Mouse (Mus musculus) left cerebral cortex, adult 18-20 months (tissue): Measurements from ENCODE around the gene Pisd. TPM values are rescaled to one million over a fixed set of nuclear protein-coding genes. Genes with fewer than 3 reads are reported as not detected.
"Not testable (repeated sequence)": the region's sequence is repeated elsewhere in the genome, so short reads cannot be mapped to it uniquely, and the experiment has no call there.

Source experiments
- DNase-seq, 2 experiments: peaks; one replicate each; pipeline ENCODE4 v3.0.0; 2021 to 2022; ENCODE audit warnings: low spot score in 2 of 2, mixed read lengths in 1 of 2
- total RNA-seq, 2 experiments: library from RNA; stranded (reverse); gene quantifications; 2 replicates each; pipeline ENCODE4 v1.2.3; 2021

Pisd gene
- total RNA-seq, 2 experiments from 2014 or later: 61.4 to 65.8 TPM

- DNase-seq: peak; percentile 56 to 57
Observed at GRCm38 (mm10) chr5:32747650-32748375, 37.6 kb downstream of the Pisd start.

- peak; percentile 44 to 55 for DNase-seq
Observed at GRCm38 (mm10) chr5:32745705-32746655, 39.5 kb downstream of the Pisd start.

GRCm38 (mm10) chr5:32742149-32742548 is 43.3 kb downstream of the Pisd start:
- DNase-seq: peak; percentile 81 to 87

GRCm38 (mm10) chr5:32741377-32741776 is 44.1 kb downstream of the Pisd start:
- peak; percentile 43 to 69 for DNase-seq

DNA sequence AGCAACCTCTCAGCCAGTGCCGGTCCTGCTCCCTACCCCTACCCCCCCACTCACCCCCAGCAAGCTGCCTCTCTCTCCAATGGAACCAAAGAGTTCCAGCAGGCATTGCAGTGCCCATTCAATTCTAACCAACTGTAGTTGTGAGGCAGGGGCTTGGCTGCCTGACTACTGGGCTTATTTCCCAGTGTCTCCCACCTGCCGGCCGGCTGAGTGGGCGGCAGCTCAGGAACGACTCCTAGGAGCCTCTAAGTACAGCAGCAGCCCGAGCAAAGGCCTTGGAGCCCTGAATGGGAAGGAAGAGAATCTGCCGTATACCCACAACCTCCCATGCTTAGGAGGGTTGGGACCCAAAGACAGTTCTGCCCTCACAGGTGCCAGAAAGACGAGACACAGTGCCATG is 44.6 kb downstream of the Pisd start:
- DNase-seq: peak in 1 of 2 experiments; percentile 27

GRCm38 (mm10) chr5:32740138-32740537 is 45.3 kb downstream of the Pisd start:
- no peak for DNase-seq

GRCm38 (mm10) chr5:32736770-32737169 is 48.7 kb downstream of the Pisd start:
- not testable (repeated sequence) for DNase-seq

DNA sequence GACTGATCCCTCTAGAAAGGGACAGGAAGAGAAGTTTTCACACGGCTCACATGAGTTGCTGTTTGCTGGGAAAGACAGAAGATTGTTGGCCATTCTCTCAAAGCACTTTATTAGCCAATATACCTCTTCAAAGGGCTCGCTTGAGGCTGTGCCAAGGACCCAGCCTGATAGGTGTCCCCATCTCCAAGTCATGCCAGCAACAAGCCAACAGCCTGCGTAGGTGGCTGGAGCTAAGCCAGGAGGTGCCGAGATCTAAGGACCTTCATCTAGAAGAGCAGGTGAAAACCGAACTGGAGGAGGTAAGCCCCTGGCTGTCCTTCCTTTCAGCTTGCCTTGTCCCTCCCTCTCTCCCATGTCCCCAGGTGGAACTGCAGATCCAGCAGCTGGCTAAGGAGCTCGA is 49.7 kb downstream of the Pisd start:
- no peak for DNase-seq

DNA sequence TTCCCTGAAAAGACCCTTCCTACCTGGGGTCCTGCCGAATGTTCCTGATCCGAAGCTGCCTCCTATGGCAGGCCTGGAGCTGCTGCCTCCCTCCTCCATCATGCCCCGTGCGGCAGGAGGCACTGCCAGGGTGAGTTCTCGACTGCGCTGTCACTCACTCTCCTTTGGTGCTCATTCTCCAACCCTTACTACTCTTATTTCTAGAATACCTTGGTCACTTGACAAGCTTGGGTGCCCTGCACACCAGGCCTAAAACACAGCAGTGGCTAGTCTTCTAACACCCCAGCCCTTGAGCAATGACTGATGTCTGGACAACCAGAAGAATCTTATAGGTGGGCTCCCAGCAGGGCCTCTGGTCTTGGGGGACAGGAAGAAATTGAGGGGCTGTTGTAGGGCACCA is 51.6 kb downstream of the Pisd start:
- not testable (repeated sequence) for DNase-seq

DNA sequence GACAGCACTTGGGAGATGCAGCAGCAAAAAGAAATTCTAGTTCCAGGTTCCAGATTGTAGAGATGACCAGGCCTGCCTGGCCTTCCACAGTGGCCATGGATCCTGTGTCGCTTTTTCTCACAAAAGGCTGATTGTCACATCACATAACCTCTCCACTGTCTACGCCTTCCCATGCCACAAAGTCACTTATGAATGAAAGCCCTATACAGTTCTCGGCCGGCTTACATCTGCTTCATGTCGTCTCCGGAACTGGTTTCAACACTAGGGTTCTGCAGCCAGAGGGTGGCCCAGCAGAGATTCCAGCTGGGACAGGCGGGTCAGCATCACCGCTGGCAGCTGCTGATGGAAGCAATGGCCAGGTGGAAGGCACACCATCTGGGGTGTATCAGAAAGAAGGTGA is 56.6 kb downstream of the Pisd start:
- no peak for DNase-seq

DNA sequence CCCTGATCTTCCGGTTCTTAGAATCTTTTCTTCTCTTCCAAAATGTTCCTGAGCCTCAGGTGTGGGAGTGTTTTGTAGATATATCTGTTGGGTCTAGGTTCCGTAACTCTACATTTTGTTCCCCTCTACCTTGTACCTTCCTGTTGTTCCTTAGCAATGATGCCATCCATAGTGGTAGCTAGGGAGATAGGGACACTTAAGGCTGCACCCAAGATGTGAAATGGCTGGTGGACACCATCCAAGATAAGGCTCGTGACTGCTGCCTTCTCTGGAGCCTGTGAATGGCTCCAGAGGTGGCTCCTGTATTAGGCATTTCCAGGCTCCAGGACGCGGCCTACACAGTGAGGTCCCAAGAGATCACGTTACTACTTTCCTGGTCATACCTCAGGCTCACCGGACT is 57.1 kb downstream of the Pisd start:
- no peak for DNase-seq

GRCm38 (mm10) chr5:32725397-32725796 is 60.0 kb downstream of the Pisd start:
- DNase-seq: not testable (repeated sequence)

DNA sequence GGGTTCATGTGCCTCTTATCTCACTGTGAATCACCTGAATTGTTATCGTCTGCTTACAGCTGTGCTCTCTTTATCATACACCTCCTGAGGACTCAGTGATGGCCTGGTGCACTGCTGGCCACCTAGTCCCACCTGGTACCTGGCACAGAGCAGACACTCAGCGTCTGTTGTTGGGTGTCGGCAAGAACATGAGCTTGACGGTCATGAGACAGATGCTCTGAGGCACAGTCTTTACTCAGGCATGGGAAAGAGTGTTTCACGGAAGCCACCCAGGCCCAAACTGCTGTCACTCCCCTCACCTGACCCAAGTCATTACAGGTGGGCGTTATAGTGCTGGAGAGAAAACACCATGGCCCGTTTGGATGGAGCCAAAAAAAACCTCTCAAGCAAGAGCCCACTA is 61.5 kb downstream of the Pisd start:
- DNase-seq: no peak

- not testable (repeated sequence) for DNase-seq
Observed at GRCm38 (mm10) chr5:32722711-32723110, 62.7 kb downstream of the Pisd start.

- DNase-seq: no peak
Observed at GRCm38 (mm10) chr5:32722263-32722662, 63.2 kb downstream of the Pisd start.

- DNase-seq: no peak
Observed at GRCm38 (mm10) chr5:32721316-32721715, 64.1 kb downstream of the Pisd start.

- DNase-seq: no peak
Observed at GRCm38 (mm10) chr5:32720416-32720815, 65.0 kb downstream of the Pisd start.

- no peak for DNase-seq
Observed at GRCm38 (mm10) chr5:32718916-32719315, 66.5 kb downstream of the Pisd start.

GRCm38 (mm10) chr5:32717726-32718125 is 67.7 kb downstream of the Pisd start:
- no peak for DNase-seq

DNA sequence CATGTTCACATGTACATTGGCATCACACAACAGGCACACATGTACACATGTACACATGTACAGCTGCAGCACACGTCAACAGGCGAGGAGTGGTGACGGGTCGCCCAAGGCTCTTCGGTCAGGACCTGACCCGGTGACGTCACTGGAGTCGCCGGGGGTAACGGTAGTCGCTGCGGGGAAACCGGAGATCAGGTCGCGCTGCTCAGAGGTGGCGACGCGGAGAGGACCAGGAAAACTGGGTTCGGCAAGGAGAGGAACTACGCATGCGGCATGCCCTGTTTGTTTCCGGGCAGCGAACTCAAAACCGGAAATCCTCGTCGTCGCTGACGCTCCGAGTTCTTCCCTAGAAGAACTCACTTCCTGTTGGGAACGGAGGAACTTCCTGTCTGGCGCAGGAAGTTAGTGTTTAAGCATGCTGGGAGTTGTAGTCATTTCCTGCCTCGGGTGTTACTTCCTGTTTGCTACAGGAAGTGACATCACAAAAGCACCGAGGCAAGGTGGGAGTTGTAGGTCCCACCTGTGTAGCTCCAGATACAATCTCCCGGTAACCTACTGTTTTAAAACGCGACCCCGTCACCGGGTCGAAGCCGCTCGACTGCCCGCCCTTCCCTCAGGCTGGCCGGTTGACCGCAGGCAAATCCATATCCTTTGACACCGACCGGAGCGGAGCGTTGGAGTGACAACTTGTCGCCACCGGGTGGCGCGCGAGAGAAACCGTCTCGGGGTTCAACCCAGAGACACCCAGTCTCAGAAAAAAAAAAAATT is 71.6 kb downstream of the Pisd start:
- peak; percentile 77 to 80 for DNase-seq

GRCm38 (mm10) chr5:32713042-32713702 is 72.3 kb downstream of the Pisd start:
- no peak for DNase-seq
